Mouse (Mus musculus) limb, embryonic 10.5 days (tissue): ENCODE data around the gene Slc24a2. TPM values are rescaled to one million over a fixed set of nuclear protein-coding genes. Genes with fewer than 3 reads are reported as not detected.

ENCODE experiments used
- DNase-seq: peaks from one replicate; pipeline ENCODE4 v3.0.0-alpha.2; 2017; ENCODE audit warnings: low spot score
- H3K27ac ChIP-seq: fragments of 300-500 bp; sonication (generic); 2 replicates; pipeline ENCODE4 v1.5.1; 2016; ENCODE audit warnings: mild to moderate bottlenecking
- H3K27me3 ChIP-seq: fragments of 300-500 bp; sonication (generic); 2 replicates; pipeline ENCODE4 v1.6.1; 2016; ENCODE audit warnings: low read depth, mild to moderate bottlenecking; ENCODE audit not compliant: poor library complexity, severe bottlenecking
- H3K36me3 ChIP-seq: fragments of 300-500 bp; sonication (generic); 2 replicates; pipeline ENCODE4 v1.6.1; 2016; ENCODE audit warnings: mild to moderate bottlenecking, moderate library complexity
- H3K4me1 ChIP-seq: fragments of 300-500 bp; sonication (generic); 2 replicates; pipeline ENCODE4 v1.6.1; 2016
- H3K4me3 ChIP-seq: fragments of 300-500 bp; sonication (generic); 2 replicates; pipeline ENCODE4 v1.5.1; 2016; ENCODE audit warnings: mild to moderate bottlenecking, moderate library complexity
- H3K9me3 ChIP-seq: fragments of 300-500 bp; sonication (generic); replicated peaks from 2 replicates; pipeline ENCODE4 v1.6.1; 2016; ENCODE audit warnings: mild to moderate bottlenecking
- WGBS: fragments of 180-500 bp; shearing (Covaris S2); methylation state at CpG from one replicate; pipeline ENCODE4 v1.1.7; 2016; 5-methylcytosine and 5-hydroxymethylcytosine counted together
- polyA plus RNA-seq: library from polyadenylated mRNA; unstranded; fragments of >200 nt; fragmentation: Nextera tagmentation; extraction: Ambion mirVana; gene quantifications from 2 replicates; pipeline ENCODE4 v1.2.1, GENCODE M21; 2016

Slc24a2 gene
- polyA plus RNA-seq, 1 experiment from 2014 or later: 0.01 TPM

DNA sequence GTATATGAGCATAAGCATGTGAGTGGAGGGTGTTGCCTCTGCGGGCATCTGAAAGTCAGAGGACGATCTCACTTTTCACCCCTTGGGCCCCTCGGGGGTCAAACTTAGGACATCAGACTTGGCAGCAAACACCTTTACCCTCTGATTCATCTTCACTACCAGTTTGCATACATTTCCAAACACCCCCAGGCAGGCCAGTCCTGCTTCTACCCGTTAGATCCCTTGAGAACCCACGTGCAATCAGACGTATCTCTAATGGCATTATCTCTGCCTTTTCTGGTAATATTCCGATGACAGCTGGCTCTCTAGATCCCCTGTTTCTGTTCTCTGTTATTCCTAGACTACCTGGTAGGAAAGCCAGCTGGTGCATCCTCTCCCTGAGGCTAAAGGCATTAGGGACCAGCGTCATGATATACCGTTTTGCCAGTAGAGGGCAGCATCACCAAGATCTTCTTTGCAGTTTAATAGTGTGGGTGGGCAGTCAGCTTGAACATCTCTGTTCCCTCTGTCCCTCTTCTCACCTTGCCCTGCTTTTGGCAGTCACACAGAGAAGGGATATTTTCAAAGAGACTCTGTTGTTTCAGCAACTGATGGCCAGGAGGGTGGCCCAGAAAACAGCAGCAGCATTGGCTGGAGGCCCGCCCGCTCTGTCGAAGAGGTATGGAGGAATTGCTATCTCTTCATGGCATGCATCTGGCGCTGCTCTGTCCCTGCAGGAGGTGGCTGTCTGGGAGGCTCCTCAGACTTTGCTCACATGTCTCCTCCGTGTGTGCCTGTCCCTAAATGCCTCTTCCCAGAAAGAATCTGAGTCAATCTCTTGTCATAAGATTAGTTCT lies 272.5 kb downstream of the Slc24a2 start:
- Histone ChIP-seq H3K27me3 (no peaks in the 10 kb centered on the region), H3K4me1 (no peaks in the 10 kb centered on the region), H3K9me3 (no peaks in the 10 kb centered on the region), H3K4me3 (no peak overlapping the region), H3K36me3 (no peaks in the 10 kb centered on the region), H3K27ac (no peak overlapping the region)
- WGBS: 44% methylated on average over 14 of the region's 14 CpGs
- peak; percentile 67 for DNase-seq

DNA sequence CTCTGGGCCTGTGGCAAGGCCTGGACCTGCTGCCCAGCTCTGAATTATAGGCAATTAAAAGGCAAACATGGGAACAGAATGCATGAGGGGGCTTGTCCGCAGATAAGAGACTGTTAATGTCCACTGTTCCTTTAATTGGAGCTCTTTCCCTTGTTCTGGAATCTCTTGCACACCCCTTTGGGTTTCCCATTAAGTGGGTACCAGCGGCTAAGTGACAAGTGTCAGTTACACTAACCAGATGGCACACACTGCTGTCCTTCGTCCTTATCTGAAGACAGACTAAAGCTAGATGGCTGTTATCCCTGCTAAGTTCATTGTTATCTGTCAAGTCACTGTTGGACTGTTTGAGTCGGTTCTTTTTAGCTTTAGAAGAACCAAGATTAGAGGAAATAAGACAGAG lies 274.8 kb downstream of the Slc24a2 start:
- Histone ChIP-seq H3K36me3 (no peaks in the 10 kb centered on the region), H3K27me3 (no peaks in the 10 kb centered on the region), H3K4me3 (no peak overlapping the region), H3K4me1 (no peaks in the 10 kb centered on the region), H3K27ac (no peak overlapping the region), H3K9me3 (no peaks in the 10 kb centered on the region)
- no peak for DNase-seq
- 44% methylated on average over 4 of the region's 4 CpGs for WGBS

DNA sequence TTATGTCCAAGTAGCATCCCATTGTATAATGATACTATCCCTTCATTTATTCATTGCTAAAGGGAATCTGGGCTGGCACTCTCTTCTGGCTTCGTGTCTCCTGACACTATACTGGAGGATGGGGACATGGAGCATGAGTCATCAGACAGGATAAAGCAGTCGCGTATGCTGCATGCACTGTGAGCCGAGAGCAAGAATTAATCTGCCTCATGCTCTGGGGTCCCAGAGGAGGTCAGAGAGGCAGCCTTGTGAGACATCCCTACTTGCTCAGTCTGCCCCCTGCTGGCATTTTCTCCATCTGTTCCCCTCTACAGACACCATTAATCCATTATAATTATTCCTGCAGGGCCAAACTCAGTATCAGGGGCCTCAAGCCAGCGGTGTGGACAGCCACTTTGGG lies 276.8 kb downstream of the Slc24a2 start:
- no peak for DNase-seq
- Histone ChIP-seq H3K27ac (no peak overlapping the region), H3K36me3 (no peaks in the 10 kb centered on the region), H3K4me3 (no peak overlapping the region), H3K4me1 (no peaks in the 10 kb centered on the region), H3K27me3 (no peaks in the 10 kb centered on the region), H3K9me3 (no peaks in the 10 kb centered on the region)
- WGBS: 72% methylated on average over 5 of the region's 5 CpGs

DNA sequence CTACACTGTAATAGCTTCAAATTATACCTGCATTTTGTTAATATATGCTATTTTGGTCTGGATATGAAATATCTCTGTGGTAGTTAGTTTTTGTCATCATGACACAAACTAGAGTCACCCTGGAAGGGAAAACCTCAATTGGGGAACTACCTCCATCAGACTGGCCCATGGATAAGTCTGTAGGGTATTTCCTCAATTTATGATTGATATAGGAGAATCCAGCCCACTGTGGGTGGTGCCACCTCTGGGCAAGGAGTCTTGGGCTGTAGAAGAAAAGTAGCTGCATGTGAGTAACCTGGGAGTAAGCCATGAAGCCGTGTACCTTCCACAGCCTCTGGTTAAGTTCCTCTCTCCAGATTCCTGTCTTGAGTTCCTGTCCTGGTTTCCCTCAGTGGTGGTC lies 281.5 kb downstream of the Slc24a2 start:
- H3K27ac ChIP-seq: no peak overlapping the region
- no peak overlapping the region for H3K4me3 ChIP-seq
- no peaks in the 10 kb centered on the region for H3K36me3 ChIP-seq
- H3K27me3 ChIP-seq: no peaks in the 10 kb centered on the region
- 80% methylated on average over 1 of the region's 1 CpGs for WGBS
- DNase-seq: no peak
- no peaks in the 10 kb centered on the region for H3K4me1 ChIP-seq
- H3K9me3 ChIP-seq: no peaks in the 10 kb centered on the region

DNA sequence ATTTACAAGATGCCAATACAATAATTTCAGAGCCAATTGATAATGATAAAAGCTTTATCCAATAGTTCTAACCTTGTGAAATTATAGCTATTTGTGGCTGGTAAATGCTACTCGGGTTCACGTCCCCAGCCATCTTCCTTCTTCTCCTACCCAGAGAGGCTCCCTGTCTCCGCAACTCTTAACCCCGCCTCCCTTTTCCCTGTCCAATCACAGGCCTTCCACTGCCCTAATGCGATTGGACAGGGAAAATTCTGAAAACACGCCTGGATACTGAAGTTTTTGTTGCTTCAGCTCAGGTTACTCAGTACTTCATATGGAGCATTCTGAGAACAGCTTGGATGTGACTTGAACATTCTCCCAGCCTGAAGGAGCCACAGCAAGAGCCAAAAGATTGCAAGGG lies 287.0 kb downstream of the Slc24a2 start:
- Histone ChIP-seq H3K4me3 (no peak overlapping the region), H3K9me3 (no peaks in the 10 kb centered on the region), H3K4me1 (0 out of 2 replicates have a peak, but pooled peaks cover 5% of the 10 kb centered on the region), H3K27ac (no peak overlapping the region), H3K36me3 (no peaks in the 10 kb centered on the region), H3K27me3 (no peaks in the 10 kb centered on the region)
- 55% methylated on average over 6 of the region's 6 CpGs for WGBS
- DNase-seq: no peak

DNA sequence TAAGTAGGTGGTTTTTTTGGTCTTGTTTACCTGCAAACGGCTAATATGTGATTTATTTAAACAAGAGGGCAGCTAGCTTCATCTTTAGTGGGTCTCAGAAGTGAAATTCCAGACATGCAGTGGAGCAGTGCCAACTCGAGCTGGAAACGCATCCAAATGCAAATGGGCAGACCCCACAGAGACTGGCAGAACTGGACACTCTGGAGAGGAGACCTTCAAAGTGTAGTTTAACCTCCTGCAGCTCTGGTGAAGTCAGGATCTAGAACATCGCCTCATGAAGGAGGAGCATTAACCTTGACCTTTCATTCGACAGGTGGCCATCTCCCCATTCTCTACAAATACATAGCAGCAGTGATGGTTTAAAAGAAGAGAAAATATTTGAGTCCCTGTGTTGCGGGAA lies 287.6 kb downstream of the Slc24a2 start:
- DNase-seq: no peak
- Histone ChIP-seq H3K27ac (no peak overlapping the region), H3K9me3 (no peaks in the 10 kb centered on the region), H3K27me3 (no peaks in the 10 kb centered on the region), H3K4me3 (no peak overlapping the region), H3K4me1 (0 out of 2 replicates have a peak, but pooled peaks cover 5% of the 10 kb centered on the region), H3K36me3 (no peaks in the 10 kb centered on the region)
- WGBS: 90% methylated on average over 6 of the region's 6 CpGs

DNA sequence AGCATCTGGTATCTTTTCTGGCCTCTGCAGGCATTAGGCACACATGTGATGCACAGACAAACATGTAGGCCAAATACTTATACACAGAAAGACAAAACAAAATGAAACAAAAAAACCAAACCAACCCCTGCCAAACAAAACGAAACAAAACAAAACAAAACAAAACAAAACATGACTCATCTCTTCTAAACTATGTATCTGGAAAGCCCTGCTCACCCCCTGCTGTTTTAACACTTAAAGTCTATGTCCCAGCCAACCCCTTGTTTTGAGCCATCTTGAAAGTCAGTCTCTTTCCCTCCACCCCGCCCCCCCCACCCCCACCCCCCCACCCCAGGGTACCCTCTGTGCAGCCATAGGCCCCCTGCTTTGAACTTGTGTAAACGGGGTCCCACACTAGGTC lies 293.6 kb downstream of the Slc24a2 start:
- Histone ChIP-seq H3K36me3 (peaks cover 17% of the 10 kb centered on the region), H3K9me3 (no peaks in the 10 kb centered on the region), H3K27ac (no peak overlapping the region), H3K4me1 (0 out of 2 replicates have a peak, but pooled peaks cover 5% of the 10 kb centered on the region), H3K27me3 (no peaks in the 10 kb centered on the region), H3K4me3 (no peak overlapping the region)
- DNase-seq: no peak
- WGBS: 67% methylated on average over 3 of the region's 3 CpGs

DNA sequence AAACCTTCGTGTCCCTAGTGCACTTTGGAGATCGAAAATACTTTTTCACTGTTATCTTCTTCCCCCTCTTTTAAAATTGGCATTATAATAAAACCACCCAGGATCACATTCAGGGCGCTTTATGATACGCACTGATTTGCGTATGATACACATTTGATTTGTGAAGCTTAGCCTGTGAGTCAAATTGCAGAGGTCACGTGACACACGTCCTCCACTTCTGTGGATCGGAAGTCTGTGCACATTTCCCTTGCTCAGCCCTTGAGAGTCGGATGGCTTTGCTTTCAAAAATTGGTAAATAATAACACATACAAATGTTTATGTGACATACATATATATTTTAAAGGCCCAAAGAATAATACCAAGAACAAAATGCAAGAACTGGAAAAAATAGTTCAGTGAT lies 294.1 kb downstream of the Slc24a2 start:
- Histone ChIP-seq H3K27ac (no peak overlapping the region), H3K9me3 (no peaks in the 10 kb centered on the region), H3K4me1 (0 out of 2 replicates have a peak, but pooled peaks cover 5% of the 10 kb centered on the region), H3K36me3 (peaks cover 17% of the 10 kb centered on the region), H3K27me3 (no peaks in the 10 kb centered on the region), H3K4me3 (no peak overlapping the region)
- 94% methylated on average over 9 of the region's 9 CpGs for WGBS
- DNase-seq: no peak
